Mouse (Mus musculus) CH12.LX (cell line): ENCODE measurements around the gene Magi2. TPM values are rescaled to one million over a fixed set of nuclear protein-coding genes. Genes with fewer than 3 reads are reported as not detected.

ENCODE experiments used
- DNase-seq: peaks from one replicate; pipeline ENCODE4 v3.0.0-alpha.2; 2013; ENCODE audit errors: extremely low read depth
- H3K27ac ChIP-seq: 2 replicates; pipeline ENCODE4 v1.5.1; 2012; ENCODE audit warnings: low read depth, mild to moderate bottlenecking, control low read depth, moderate library complexity; ENCODE audit not compliant: insufficient read depth
- H3K27me3 ChIP-seq: replicated peaks from 2 replicates; pipeline ENCODE3; 2012; ENCODE audit warnings: inconsistent platforms
- H3K36me3 ChIP-seq, 2 experiments: replicated peaks in 1 of 2; 2 replicates each; pipeline versions ENCODE3 to v1.6.1; 2012; ENCODE audit warnings: inconsistent platforms in 1 of 2, low read length in 1 of 2, mild to moderate bottlenecking in 1 of 2, mixed read lengths in 1 of 2, moderate library complexity in 1 of 2; ENCODE audit not compliant: control insufficient read depth in 1 of 2, insufficient read depth in 1 of 2
- H3K4me1 ChIP-seq, 2 experiments: 2 replicates each; pipeline ENCODE4 v1.6.1; 2012; ENCODE audit warnings: inconsistent platforms in 1 of 2, moderate library complexity in 1 of 2; ENCODE audit not compliant: insufficient read depth in 2 of 2, control insufficient read depth in 1 of 2
- H3K4me2 ChIP-seq: 2 replicates; pipeline ENCODE4 v1.6.1; 2012; ENCODE audit warnings: low read depth, mild to moderate bottlenecking, control low read depth; ENCODE audit not compliant: poor library complexity, insufficient read depth, severe bottlenecking
- H3K4me3 ChIP-seq, 3 experiments: fragments of 150-350 bp in 1 of 3; sonication (generic) in 1 of 3; replicated peaks in 1 of 3; 2 replicates each; pipeline versions ENCODE3 to v1.5.1; 2011 to 2012; ENCODE audit warnings: low read depth in 2 of 3, low read length in 2 of 3, mild to moderate bottlenecking in 2 of 3, moderate library complexity in 2 of 3, control low read depth in 1 of 3, improper control_type of control experiment in 1 of 3, inconsistent platforms in 1 of 3, mixed read lengths in 1 of 3; ENCODE audit not compliant: poor library complexity in 1 of 3
- H3K79me2 ChIP-seq: replicated peaks from 2 replicates; pipeline ENCODE4 v1.6.1; 2012; ENCODE audit warnings: mild to moderate bottlenecking, moderate library complexity; ENCODE audit not compliant: control insufficient read depth, poor library complexity, insufficient read depth, severe bottlenecking; ENCODE audit errors: extremely low read depth
- H3K9ac ChIP-seq: 2 replicates; pipeline ENCODE4 v1.6.1; 2012; ENCODE audit warnings: low read depth, mild to moderate bottlenecking, control low read depth, moderate library complexity; ENCODE audit not compliant: insufficient read depth
- H3K9me3 ChIP-seq: replicated peaks from 2 replicates; pipeline ENCODE3; 2012; ENCODE audit warnings: low read length, inconsistent platforms, mixed read lengths
- CHD1 ChIP-seq: IDR thresholded peaks from 2 replicates; pipeline ENCODE4 v1.6.1; 2012; ENCODE audit warnings: low read depth, low read length, improper control_type of control experiment, inconsistent platforms
- CTCF ChIP-seq, 2 experiments: IDR thresholded peaks in 1 of 2; conservative IDR thresholded peaks in 1 of 2; 2 replicates each; pipeline ENCODE4 v1.5.1; 2011 to 2012; ENCODE audit warnings: low read depth in 2 of 2, low read length in 2 of 2, improper control_type of control experiment in 1 of 2, inconsistent platforms in 1 of 2, mild to moderate bottlenecking in 1 of 2, moderate library complexity in 1 of 2
- E2F4 ChIP-seq: IDR thresholded peaks from 2 replicates; pipeline ENCODE4 v1.6.1; 2011; ENCODE audit warnings: low read depth, low read length, improper control_type of control experiment; ENCODE audit not compliant: insufficient replicate concordance
- MYC ChIP-seq: IDR thresholded peaks from 2 replicates; pipeline ENCODE4 v1.6.1; 2011; ENCODE audit warnings: low read depth, mild to moderate bottlenecking, improper control_type of control experiment, low read length
- RAD21 ChIP-seq: IDR thresholded peaks from 2 replicates; pipeline ENCODE4 v1.6.1; 2011; ENCODE audit warnings: low read depth, mild to moderate bottlenecking, low read length, improper control_type of control experiment, moderate library complexity
- SMC3 ChIP-seq: IDR thresholded peaks from 2 replicates; pipeline ENCODE4 v1.6.1; 2011; ENCODE audit warnings: low read depth, low read length, improper control_type of control experiment
- TCF12 ChIP-seq: IDR thresholded peaks from 2 replicates; pipeline ENCODE4 v1.6.1; 2014; ENCODE audit warnings: low read depth, mild to moderate bottlenecking, inconsistent platforms, low read length, improper control_type of control experiment
- ZC3H11A ChIP-seq: IDR thresholded peaks from 2 replicates; pipeline ENCODE4 v1.6.1; 2012; ENCODE audit warnings: low read depth, mild to moderate bottlenecking, inconsistent platforms, low read length, improper control_type of control experiment
- ZMIZ1 ChIP-seq: IDR thresholded peaks from 2 replicates; pipeline ENCODE4 v1.6.1; 2012; ENCODE audit warnings: low read depth, mild to moderate bottlenecking, inconsistent platforms, low read length, improper control_type of control experiment
- dilution Hi-C: fragments of 300-500 bp; cut with MboI; formaldehyde crosslinking; loops from 2 replicates; pipeline ENCODE4 v1.14.3; 2020; ENCODE audit warnings: low sequenced_read_pairs; ENCODE audit not compliant: extremely low pct_unique_long_range_greater_than_20kb, extremely low pct_ligation_motif_present
- in situ Hi-C: fragments of 300-500 bp; cut with MboI; formaldehyde crosslinking; loops from 3 replicates; pipeline ENCODE4 v1.14.3; 2019; ENCODE audit warnings: low sequenced_read_pairs, low pct_ligation_motif_present, low pct_unique_long_range_greater_than_20kb, mixed read lengths
- polyA plus RNA-seq: library from polyadenylated mRNA; unstranded; fragments of >175 nt; gene quantifications from 2 replicates; pipeline ENCODE4 v1.2.1, GENCODE M21; 2012; ENCODE audit warnings: low read depth; ENCODE audit not compliant: insufficient read length
- total RNA-seq, 2 experiments: library from RNA; depleted of rRNA; stranded (reverse); fragments of 300-350 nt in 1 of 2; fragments of >200 nt in 1 of 2; gene quantifications; 2 replicates each; pipeline ENCODE4 v1.2.3; 2012 to 2014

Magi2 gene
- total and polyA plus RNA-seq, 3 experiments: 0.37 to 0.63 (median 0.42) TPM

- DNase-seq: no peak
- no peaks in the 10 kb centered on the region for H3K79me2 ChIP-seq
- no peaks in the 10 kb centered on the region for H3K36me3 ChIP-seq
- TF ChIP-seq ZC3H11A (no peak), TCF12 (no peak), ZMIZ1 (no peak), E2F4 (no peak), MYC (no peak)
- no peak overlapping the region for H3K4me3 ChIP-seq
- in situ Hi-C loops (no loop called here), dilution Hi-C loops (no loop called here)
- H3K27me3 ChIP-seq: no peaks in the 10 kb centered on the region
- no peaks in the 10 kb centered on the region for H3K9me3 ChIP-seq
- peaks cover 0 to 3% of the 10 kb centered on the region in 2 experiments; a peak in 1 of 4 replicates for H3K4me1 ChIP-seq
- no peak overlapping the region for H3K27ac ChIP-seq
- H3K9ac ChIP-seq: no peak overlapping the region
- H3K4me2 ChIP-seq: no peak overlapping the region
Observed at GRCm38 (mm10) chr5:19909664-19910063, 682.8 kb downstream of the Magi2 start.

- H3K36me3 ChIP-seq: no peaks in the 10 kb centered on the region
- in situ Hi-C loops (no loop called here), dilution Hi-C loops (no loop called here)
- no peak overlapping the region for H3K9ac ChIP-seq
- no peak for DNase-seq
- H3K4me1 ChIP-seq: no peaks in the 10 kb centered on the region
- no peak overlapping the region for H3K4me3 ChIP-seq
- H3K27me3 ChIP-seq: no peaks in the 10 kb centered on the region
- no peaks in the 10 kb centered on the region for H3K9me3 ChIP-seq
- no peaks in the 10 kb centered on the region for H3K79me2 ChIP-seq
- no peak overlapping the region for H3K27ac ChIP-seq
- H3K4me2 ChIP-seq: no peak overlapping the region
- TF ChIP-seq MYC: no peak
Observed at GRCm38 (mm10) chr5:19932102-19932501, 705.3 kb downstream of the Magi2 start.

- no peak overlapping the region for H3K27ac ChIP-seq
- no peaks in the 10 kb centered on the region for H3K9me3 ChIP-seq
- no peaks in the 10 kb centered on the region for H3K27me3 ChIP-seq
- no peak for TF ChIP-seq CHD1
- peak; percentile 48 for TF ChIP-seq RAD21
- TF ChIP-seq CTCF (conservative IDR thresholded peaks at IDR 0.05 in 1 of 2, IDR thresholded peaks at IDR 0.05 in 1 of 2; ENCODE audit: low read depth in 2 of 2, low read length in 2 of 2): peak in 1 of 2 experiments; percentile 40; a peak in 2 of 4 replicates
- peak; percentile 24; the same call in 1 of the 2 replicates for TF ChIP-seq SMC3
- in situ Hi-C loops (no loop called here), dilution Hi-C loops (no loop called here)
- H3K9ac ChIP-seq: no peak overlapping the region
- H3K79me2 ChIP-seq: no peaks in the 10 kb centered on the region
- no peaks in the 10 kb centered on the region for H3K4me1 ChIP-seq
- no peak for DNase-seq
- H3K36me3 ChIP-seq: no peaks in the 10 kb centered on the region
- no peak overlapping the region for H3K4me3 ChIP-seq
- no peak overlapping the region for H3K4me2 ChIP-seq
Observed at GRCm38 (mm10) chr5:19933190-19933589, 706.4 kb downstream of the Magi2 start.
